Mouse (Mus musculus): Measurements from ENCODE around the gene Ankk1.

- TF ChIP-seq CTCF (IDR thresholded peaks at IDR 0.05; ENCODE audit: control insufficient read depth, insufficient read depth, insufficient read length) (no peak), MAX (IDR thresholded peaks at IDR 0.05) (no peak)
Observed at GRCm38 (mm10) chr9:49385301-49385700, 41.5 kb downstream of the Ankk1 start.

Measured in C2C12 (cell line).